Mouse (Mus musculus) layer of hippocampus, adult 9-10 months (tissue): Measurements from ENCODE around the gene Slc8a3.
A peak's percentile ranks its signal among the peaks of the same experiment; 100 is the strongest.

Source experiments
- DNase-seq: peaks from one replicate; pipeline ENCODE4 v3.0.0; 2022; ENCODE audit warnings: low spot score

Slc8a3 gene

GRCm38 (mm10) chr12:81237158-81237557, 95.8 kb downstream of the Slc8a3 start:
- DNase-seq = no peak

- no peak for DNase-seq
Measured at GRCm38 (mm10) chr12:81235456-81236330, 97.3 kb downstream of the Slc8a3 start.

- DNase-seq = no peak
Measured at GRCm38 (mm10) chr12:81233746-81234380, 99.1 kb downstream of the Slc8a3 start.

- DNase-seq = peak; percentile 71
Measured at GRCm38 (mm10) chr12:81227767-81228460, 105.1 kb downstream of the Slc8a3 start.

- DNase-seq = no peak
Measured at GRCm38 (mm10) chr12:81226590-81226989, 106.4 kb downstream of the Slc8a3 start.

- DNase-seq = no peak
Measured at GRCm38 (mm10) chr12:81225966-81226577, 106.9 kb downstream of the Slc8a3 start.

- DNase-seq = no peak
Measured at GRCm38 (mm10) chr12:81224843-81225242, 108.1 kb downstream of the Slc8a3 start.

- DNase-seq = no peak
Measured at GRCm38 (mm10) chr12:81223276-81223675, 109.7 kb downstream of the Slc8a3 start.

- DNase-seq = no peak
Measured at GRCm38 (mm10) chr12:81219339-81219738, 113.6 kb downstream of the Slc8a3 start.

- DNase-seq = no peak
Measured at GRCm38 (mm10) chr12:81208559-81208958, 124.4 kb downstream of the Slc8a3 start.

- DNase-seq = no peak
Measured at GRCm38 (mm10) chr12:81205619-81206560, 127.1 kb downstream of the Slc8a3 start.

GRCm38 (mm10) chr12:81203226-81203625, 129.8 kb downstream of the Slc8a3 start:
- DNase-seq = no peak

- peak; percentile 64 for DNase-seq
Measured at GRCm38 (mm10) chr12:81199280-81199955, 133.6 kb downstream of the Slc8a3 start.

GRCm38 (mm10) chr12:81197468-81198075, 135.4 kb downstream of the Slc8a3 start:
- no peak for DNase-seq

- DNase-seq = no peak
Measured at GRCm38 (mm10) chr12:81193968-81194367, 139.0 kb downstream of the Slc8a3 start.

- no peak for DNase-seq
Measured at GRCm38 (mm10) chr12:81189636-81190035, 143.3 kb downstream of the Slc8a3 start.

- no peak for DNase-seq
Measured at GRCm38 (mm10) chr12:81188996-81189395, 144.0 kb downstream of the Slc8a3 start.

- no peak for DNase-seq
Measured at GRCm38 (mm10) chr12:81188423-81188822, 144.6 kb downstream of the Slc8a3 start.

- no peak for DNase-seq
Measured at GRCm38 (mm10) chr12:81186668-81187067, 146.3 kb downstream of the Slc8a3 start.

- DNase-seq = no peak
Measured at GRCm38 (mm10) chr12:81186081-81186480, 146.9 kb downstream of the Slc8a3 start.
